Mouse (Mus musculus) retina, postnatal 1 day (tissue): ENCODE measurements around the gene Jak2.

Experiments
- DNase-seq: peaks from one replicate; pipeline ENCODE4 v3.0.0-alpha.2; 2012

Gene Jak2

GRCm38 (mm10) chr19:29251191-29251957 is at the start of gene Jak2:
Gene Jak2, plus strand, starts transcription at chr19:29251828.
- DNase-seq: peak; percentile 96

- DNase-seq: no peak
Observed at GRCm38 (mm10) chr19:29203337-29203736, 48.3 kb upstream of the Jak2 start.

- no peak for DNase-seq
Observed at GRCm38 (mm10) chr19:29204583-29204982, 47.0 kb upstream of the Jak2 start.

GRCm38 (mm10) chr19:29205267-29205666 is 46.4 kb upstream of the Jak2 start:
- no peak for DNase-seq

- DNase-seq: no peak
Observed at GRCm38 (mm10) chr19:29209898-29210297, 41.7 kb upstream of the Jak2 start.

- no peak for DNase-seq
Observed at GRCm38 (mm10) chr19:29210319-29210718, 41.3 kb upstream of the Jak2 start.

- DNase-seq: no peak
Observed at GRCm38 (mm10) chr19:29215811-29216509, 35.7 kb upstream of the Jak2 start.

GRCm38 (mm10) chr19:29221867-29222266 is 29.8 kb upstream of the Jak2 start:
- DNase-seq: no peak

- DNase-seq: no peak
Observed at GRCm38 (mm10) chr19:29224968-29225367, 26.7 kb upstream of the Jak2 start.

GRCm38 (mm10) chr19:29226996-29227395 is 24.6 kb upstream of the Jak2 start:
- DNase-seq: no peak

GRCm38 (mm10) chr19:29227941-29228590 is 23.6 kb upstream of the Jak2 start:
- no peak for DNase-seq

GRCm38 (mm10) chr19:29228989-29229388 is 22.6 kb upstream of the Jak2 start:
- DNase-seq: no peak

- DNase-seq: no peak
Observed at GRCm38 (mm10) chr19:29232738-29233137, 18.9 kb upstream of the Jak2 start.

- DNase-seq: peak; percentile 36
Observed at GRCm38 (mm10) chr19:29236658-29237385, 14.8 kb upstream of the Jak2 start.

GRCm38 (mm10) chr19:29238171-29238570 is 13.5 kb upstream of the Jak2 start:
- DNase-seq: no peak

- DNase-seq: no peak
Observed at GRCm38 (mm10) chr19:29239513-29240235, 12.0 kb upstream of the Jak2 start.

- no peak for DNase-seq
Observed at GRCm38 (mm10) chr19:29240676-29241075, 11.0 kb upstream of the Jak2 start.

GRCm38 (mm10) chr19:29241581-29241980 is 10.0 kb upstream of the Jak2 start:
- no peak for DNase-seq

GRCm38 (mm10) chr19:29249933-29250332 is 1.7 kb upstream of the Jak2 start:
- no peak for DNase-seq

GRCm38 (mm10) chr19:29251958-29252801 is 552 bp downstream of the Jak2 start:
- DNase-seq: peak; percentile 38

- DNase-seq: peak; percentile 15
Observed at GRCm38 (mm10) chr19:29252831-29253545, 1.4 kb downstream of the Jak2 start.
